Mouse (Mus musculus) intestine, embryonic 16.5 days (tissue): ENCODE data around the gene Slc39a11. TPM values are rescaled to one million over a fixed set of nuclear protein-coding genes. Genes with fewer than 3 reads are reported as not detected.

Experiments used
- ATAC-seq: fragments of 200-750 bp; cut with Nextera tagmentation; 2 replicates; pipeline ENCODE4 v1.8.0; 2017; ENCODE audit warnings: moderate TSS enrichment, moderate library complexity
- H3K27ac ChIP-seq: fragments of 300-500 bp; sonication (generic); 2 replicates; pipeline ENCODE4 v1.5.1; 2014; ENCODE audit warnings: mild to moderate bottlenecking, low read length
- H3K27me3 ChIP-seq: fragments of 300-500 bp; sonication (generic); replicated peaks from 2 replicates; pipeline ENCODE4 v1.6.1; 2014; ENCODE audit warnings: low read length, control low read depth, mixed read lengths; ENCODE audit not compliant: control insufficient read depth, insufficient read depth
- H3K36me3 ChIP-seq: fragments of 300-500 bp; sonication (generic); 2 replicates; pipeline ENCODE4 v1.6.1; 2014; ENCODE audit warnings: low read length, control low read depth; ENCODE audit not compliant: control insufficient read depth, insufficient read depth
- H3K4me1 ChIP-seq: fragments of 300-500 bp; sonication (generic); 2 replicates; pipeline ENCODE4 v1.6.1; 2014; ENCODE audit warnings: low read length, control low read depth, mixed read lengths; ENCODE audit not compliant: control insufficient read depth, insufficient read depth
- H3K4me2 ChIP-seq: fragments of 300-500 bp; sonication (generic); 2 replicates; pipeline ENCODE4 v1.6.1; 2014; ENCODE audit warnings: low read depth, low read length, control low read depth
- H3K4me3 ChIP-seq: fragments of 300-500 bp; sonication (generic); 2 replicates; pipeline ENCODE4 v1.5.1; 2014; ENCODE audit warnings: mild to moderate bottlenecking, low read length
- H3K9ac ChIP-seq: fragments of 300-500 bp; sonication (generic); 2 replicates; pipeline ENCODE4 v1.6.1; 2014; ENCODE audit warnings: low read depth, low read length
- H3K9me3 ChIP-seq: fragments of 300-500 bp; sonication (generic); 2 replicates; pipeline ENCODE4 v1.6.1; 2016; ENCODE audit warnings: low read length, control low read depth; ENCODE audit not compliant: control insufficient read depth
- WGBS: fragments of 180-500 bp; shearing (Covaris S2); extraction: QIAGEN DNeasy Blood & Tissue Kit; methylation state at CpG from one replicate; pipeline ENCODE4 v1.1.7; 2014; 5-methylcytosine and 5-hydroxymethylcytosine counted together
- polyA plus RNA-seq: library from polyadenylated mRNA; unstranded; fragments of >200 nt; fragmentation: Nextera tagmentation; extraction: Ambion mirVana; gene quantifications from 2 replicates; pipeline ENCODE4 v1.2.1, GENCODE M21; 2015

Slc39a11 gene
- polyA plus RNA-seq, 1 experiment from 2014 or later, result 52.8 TPM

- H3K27ac ChIP-seq, result no peak overlapping the region
Observed at GRCm38 (mm10) chr11:113484037-113484436, 165.8 kb downstream of the Slc39a11 start.

GRCm38 (mm10) chr11:113477550-113477949, 172.3 kb downstream of the Slc39a11 start:
- Histone ChIP-seq H3K4me3 (no peak overlapping the region), H3K9ac (no peak overlapping the region), H3K4me1 (peaks cover 4% of the 10 kb centered on the region), H3K27ac (no peak overlapping the region), H3K36me3 (no peaks in the 10 kb centered on the region), H3K9me3 (no peaks in the 10 kb centered on the region), H3K27me3 (no peaks in the 10 kb centered on the region), H3K4me2 (no peak overlapping the region)
- WGBS, result 83% methylated on average over 9 of the region's 9 CpGs
- ATAC-seq, result no peak

More at GRCm38 (mm10) chr11:113484037-113484436, 165.8 kb downstream of the Slc39a11 start:
- no peak overlapping the region for H3K9ac ChIP-seq
- no peaks in the 10 kb centered on the region for H3K36me3 ChIP-seq
- peaks cover 11% of the 10 kb centered on the region for H3K4me1 ChIP-seq
- 85% methylated on average over 10 of the region's 10 CpGs for WGBS
- no peak overlapping the region for H3K4me3 ChIP-seq
- no peak overlapping the region for H3K4me2 ChIP-seq
- ATAC-seq, result no peak
- no peaks in the 10 kb centered on the region for H3K27me3 ChIP-seq
- no peaks in the 10 kb centered on the region for H3K9me3 ChIP-seq

GRCm38 (mm10) chr11:113476720-113477119, 173.2 kb downstream of the Slc39a11 start:
- no peak overlapping the region for H3K9ac ChIP-seq
- H3K27ac ChIP-seq, result no peak overlapping the region
- no peak overlapping the region for H3K4me2 ChIP-seq
- H3K27me3 ChIP-seq, result no peaks in the 10 kb centered on the region
- H3K4me3 ChIP-seq, result no peak overlapping the region
- no peak for ATAC-seq
- WGBS, result 69% methylated on average over 9 of the region's 9 CpGs
- H3K9me3 ChIP-seq, result no peaks in the 10 kb centered on the region
- peaks cover 4% of the 10 kb centered on the region for H3K4me1 ChIP-seq
- no peaks in the 10 kb centered on the region for H3K36me3 ChIP-seq

GRCm38 (mm10) chr11:113475491-113475890, 174.4 kb downstream of the Slc39a11 start:
- Histone ChIP-seq H3K27me3 (no peaks in the 10 kb centered on the region), H3K4me1 (peaks cover 4% of the 10 kb centered on the region), H3K4me2 (no peak overlapping the region), H3K27ac (no peak overlapping the region), H3K9me3 (no peaks in the 10 kb centered on the region), H3K9ac (no peak overlapping the region), H3K4me3 (no peak overlapping the region), H3K36me3 (no peaks in the 10 kb centered on the region)
- WGBS, result 68% methylated on average over 5 of the region's 5 CpGs
- no peak for ATAC-seq

- H3K27ac ChIP-seq, result no peak overlapping the region
- peaks cover 6% of the 10 kb centered on the region for H3K4me1 ChIP-seq
- 67% methylated on average over 7 of the region's 7 CpGs for WGBS
- H3K27me3 ChIP-seq, result no peaks in the 10 kb centered on the region
- H3K9ac ChIP-seq, result no peak overlapping the region
- no peaks in the 10 kb centered on the region for H3K36me3 ChIP-seq
- no peaks in the 10 kb centered on the region for H3K9me3 ChIP-seq
- no peak overlapping the region for H3K4me3 ChIP-seq
- H3K4me2 ChIP-seq, result no peak overlapping the region
- ATAC-seq, result peak; percentile 91
Observed at GRCm38 (mm10) chr11:113473998-113474534, 175.8 kb downstream of the Slc39a11 start.

- Histone ChIP-seq H3K4me2 (no peak overlapping the region), H3K27ac (no peak overlapping the region), H3K9ac (no peak overlapping the region), H3K4me1 (peaks cover 6% of the 10 kb centered on the region), H3K9me3 (no peaks in the 10 kb centered on the region), H3K4me3 (no peak overlapping the region), H3K27me3 (no peaks in the 10 kb centered on the region), H3K36me3 (no peaks in the 10 kb centered on the region)
- ATAC-seq, result no peak
- WGBS, result 90% methylated on average over 9 of the region's 9 CpGs
Observed at GRCm38 (mm10) chr11:113471936-113472335, 177.9 kb downstream of the Slc39a11 start.

- no peak overlapping the region for H3K4me3 ChIP-seq
- no peak overlapping the region for H3K9ac ChIP-seq
- WGBS, result 68% methylated on average over 17 of the region's 17 CpGs
- H3K4me1 ChIP-seq, result peaks cover 6% of the 10 kb centered on the region
- no peaks in the 10 kb centered on the region for H3K27me3 ChIP-seq
- no peaks in the 10 kb centered on the region for H3K9me3 ChIP-seq
- ATAC-seq, result no peak
- no peak overlapping the region for H3K27ac ChIP-seq
- no peak overlapping the region for H3K4me2 ChIP-seq
- H3K36me3 ChIP-seq, result no peaks in the 10 kb centered on the region
Observed at GRCm38 (mm10) chr11:113469919-113470785, 179.7 kb downstream of the Slc39a11 start.

- H3K4me2 ChIP-seq, result no peak overlapping the region
- H3K9me3 ChIP-seq, result no peaks in the 10 kb centered on the region
- no peak for ATAC-seq
- 70% methylated on average over 10 of the region's 10 CpGs for WGBS
- H3K36me3 ChIP-seq, result no peaks in the 10 kb centered on the region
- no peak overlapping the region for H3K4me3 ChIP-seq
- H3K9ac ChIP-seq, result no peak overlapping the region
- H3K4me1 ChIP-seq, result 0 out of 2 replicates have a peak, but pooled peaks cover 2% of the 10 kb centered on the region
- no peak overlapping the region for H3K27ac ChIP-seq
- no peaks in the 10 kb centered on the region for H3K27me3 ChIP-seq
Observed at GRCm38 (mm10) chr11:113468016-113468415, 181.9 kb downstream of the Slc39a11 start.

- WGBS, result 78% methylated on average over 12 of the region's 12 CpGs
- H3K9ac ChIP-seq, result no peak overlapping the region
- ATAC-seq, result no peak
Observed at GRCm38 (mm10) chr11:113467313-113467811, 182.5 kb downstream of the Slc39a11 start.

More at GRCm38 (mm10) chr11:113467313-113467811, 182.5 kb downstream of the Slc39a11 start:
- H3K4me3 ChIP-seq, result no peak overlapping the region
- 0 out of 2 replicates have a peak, but pooled peaks cover 2% of the 10 kb centered on the region for H3K4me1 ChIP-seq
- H3K9me3 ChIP-seq, result no peaks in the 10 kb centered on the region
- no peaks in the 10 kb centered on the region for H3K27me3 ChIP-seq
- H3K4me2 ChIP-seq, result no peak overlapping the region
- no peak overlapping the region for H3K27ac ChIP-seq
- no peaks in the 10 kb centered on the region for H3K36me3 ChIP-seq
